Mouse (Mus musculus): Measurements from ENCODE around the gene Tgfbi. TPM values are rescaled to one million over a fixed set of nuclear protein-coding genes. Genes with fewer than 3 reads are reported as not detected.

Gene Tgfbi
- 85.8 and 93.6 TPM in 2 replicates for polyA plus RNA-seq (2014; fragmentation: Nextera tagmentation; extraction: Ambion mirVana)

DNA sequence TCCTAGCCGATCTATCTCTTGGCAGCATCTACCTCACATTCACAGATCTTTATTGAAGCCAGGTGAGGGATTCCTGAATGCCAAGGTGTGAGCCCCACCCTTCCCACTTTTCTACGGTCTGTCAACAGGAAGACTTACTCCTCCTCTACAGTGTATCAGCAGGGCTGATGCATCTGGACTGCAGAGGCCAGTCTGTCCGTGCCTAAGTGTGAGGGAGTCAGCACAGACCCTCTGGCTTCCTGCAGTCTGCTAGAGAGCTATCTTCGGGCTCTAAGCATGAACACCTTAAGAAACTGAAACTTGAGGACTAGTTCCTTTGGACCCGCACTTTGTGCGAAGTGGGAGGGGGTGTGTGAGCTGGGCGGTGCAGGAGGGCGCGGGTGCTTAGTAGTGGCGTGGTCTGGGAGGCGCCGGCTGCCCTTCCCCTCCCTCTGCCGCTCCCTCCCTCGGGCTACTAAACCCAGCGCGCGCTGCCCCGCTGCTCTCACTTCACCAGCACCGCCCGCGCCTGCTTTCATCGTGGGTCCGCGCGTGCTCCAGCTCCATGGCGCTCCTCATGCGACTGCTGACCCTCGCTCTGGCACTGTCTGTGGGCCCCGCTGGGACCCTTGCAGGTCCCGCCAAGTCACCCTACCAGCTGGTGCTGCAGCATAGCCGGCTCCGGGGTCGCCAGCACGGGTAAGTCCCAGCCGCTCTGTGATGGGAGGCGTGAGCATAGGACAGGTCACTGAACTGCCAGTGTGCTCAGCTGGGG is at the start of gene Tgfbi:
Tgfbi (plus strand) TSS at position 421 of the 754 bp plus-strand sequence.
- H3K9ac ChIP-seq (replicated peaks; ENCODE audit: low read length): peak within 1 kb of the TSS; percentile 86
- DNase-seq (ENCODE audit: low spot score) (peak; percentile 75), ATAC-seq (replicated peaks; ENCODE audit: insufficient number of reproducible peaks, low FRiP score, low TSS enrichment, low read depth) (peak; percentile 82)
- H3K4me3 ChIP-seq (ENCODE audit: low read depth, low read length): peak within 1 kb of the TSS; percentile 59
- whole genome bisulfite sequencing: 3% methylated on average over 35 of the region's 36 CpGs
- no peaks in the 10 kb centered on the region for H3K27me3 ChIP-seq (ENCODE audit: control insufficient read depth, insufficient read depth, low read length)
- peaks cover 20% of the 10 kb centered on the region for H3K4me1 ChIP-seq (ENCODE audit: control insufficient read depth, insufficient read depth, low read length)
- H3K4me2 ChIP-seq (ENCODE audit: low read depth, low read length): peak within 1 kb of the TSS; percentile 97
- no peaks in the 10 kb centered on the region for H3K9me3 ChIP-seq (replicated peaks; ENCODE audit: control insufficient read depth, low read length)
- peak within 1 kb of the TSS; percentile 35; the same call in 1 of the 2 replicates for H3K27ac ChIP-seq (replicated peaks; ENCODE audit: low read depth, low read length)
- H3K36me3 ChIP-seq (replicated peaks; ENCODE audit: control insufficient read depth, insufficient read depth, low read depth, low read length): no peaks in the 10 kb centered on the region

GRCm38 (mm10) chr13:56559841-56560370 is 49.4 kb upstream of the Tgfbi start:
- WGBS: 80% methylated on average over 6 of the region's 6 CpGs
- no peaks in the 10 kb centered on the region for H3K9me3 ChIP-seq (replicated peaks; ENCODE audit: control insufficient read depth, low read length)
- DNase-seq (ENCODE audit: low spot score): no peak
- no peaks in the 10 kb centered on the region for H3K4me1 ChIP-seq (ENCODE audit: control insufficient read depth, insufficient read depth, low read length)
- H3K27me3 ChIP-seq (ENCODE audit: control insufficient read depth, insufficient read depth, low read length): no peaks in the 10 kb centered on the region
- ATAC-seq (replicated peaks; ENCODE audit: insufficient number of reproducible peaks, low FRiP score, low TSS enrichment, low read depth): no peak
- no peak overlapping the region for H3K4me2 ChIP-seq (ENCODE audit: low read depth, low read length)
- H3K4me3 ChIP-seq (ENCODE audit: low read depth, low read length): no peak overlapping the region
- H3K9ac ChIP-seq (replicated peaks; ENCODE audit: low read length): no peak overlapping the region
- no peak overlapping the region for H3K27ac ChIP-seq (replicated peaks; ENCODE audit: low read depth, low read length)
- no peaks in the 10 kb centered on the region for H3K36me3 ChIP-seq (replicated peaks; ENCODE audit: control insufficient read depth, insufficient read depth, low read depth, low read length)

DNA sequence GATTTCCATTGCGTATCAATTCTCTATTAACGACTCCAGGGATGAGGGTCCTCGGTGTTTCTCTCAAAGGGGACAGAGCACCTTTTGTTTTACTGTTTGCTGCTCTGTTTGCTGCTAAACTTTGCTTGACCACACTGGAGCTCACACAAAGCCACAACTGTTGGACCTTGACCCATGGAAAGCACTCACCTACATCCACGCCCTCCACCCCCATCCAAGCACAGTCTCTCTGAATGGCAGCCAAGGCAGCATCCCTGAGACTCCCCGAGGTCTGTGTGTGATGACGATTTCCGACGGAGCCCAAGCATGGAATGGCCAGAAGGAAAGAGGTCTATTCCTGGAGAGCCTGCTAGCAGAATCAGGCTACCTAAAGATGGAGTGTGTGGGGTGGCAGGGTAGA is 48.2 kb upstream of the Tgfbi start:
- Histone ChIP-seq H3K4me2 (ENCODE audit: low read depth, low read length) (no peak overlapping the region), H3K27me3 (ENCODE audit: control insufficient read depth, insufficient read depth, low read length) (no peaks in the 10 kb centered on the region), H3K4me1 (ENCODE audit: control insufficient read depth, insufficient read depth, low read length) (no peaks in the 10 kb centered on the region), H3K9me3 (replicated peaks; ENCODE audit: control insufficient read depth, low read length) (no peaks in the 10 kb centered on the region), H3K9ac (replicated peaks; ENCODE audit: low read length) (no peak overlapping the region), H3K27ac (replicated peaks; ENCODE audit: low read depth, low read length) (no peak overlapping the region), H3K4me3 (ENCODE audit: low read depth, low read length) (no peak overlapping the region), H3K36me3 (replicated peaks; ENCODE audit: control insufficient read depth, insufficient read depth, low read depth, low read length) (no peaks in the 10 kb centered on the region)
- no peak for ATAC-seq (replicated peaks; ENCODE audit: insufficient number of reproducible peaks, low FRiP score, low TSS enrichment, low read depth)
- no peak for DNase-seq (ENCODE audit: low spot score)
- 59% methylated on average over 8 of the region's 8 CpGs for WGBS

DNA sequence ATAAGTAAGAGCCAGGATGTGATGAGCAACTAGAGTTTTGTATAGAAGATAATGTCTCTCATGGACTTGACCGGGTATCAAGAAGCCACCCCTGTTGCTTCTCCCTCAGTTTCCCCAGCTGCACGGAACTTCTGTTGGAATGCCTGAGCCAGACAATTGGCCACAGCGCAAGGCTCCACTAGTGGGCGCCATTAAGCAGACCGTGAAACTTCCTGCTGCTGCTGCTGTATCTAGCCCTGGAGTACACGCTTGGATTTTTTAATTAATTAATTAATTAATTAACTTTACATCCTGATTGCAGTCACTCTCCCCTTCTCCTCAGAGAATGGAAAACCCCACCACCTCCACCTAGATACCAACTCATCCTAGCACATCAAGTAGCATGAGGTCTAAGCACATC is 46.2 kb upstream of the Tgfbi start:
- Histone ChIP-seq H3K36me3 (replicated peaks; ENCODE audit: control insufficient read depth, insufficient read depth, low read depth, low read length) (no peaks in the 10 kb centered on the region), H3K27ac (replicated peaks; ENCODE audit: low read depth, low read length) (no peak overlapping the region), H3K4me1 (ENCODE audit: control insufficient read depth, insufficient read depth, low read length) (no peaks in the 10 kb centered on the region), H3K4me3 (ENCODE audit: low read depth, low read length) (no peak overlapping the region), H3K9ac (replicated peaks; ENCODE audit: low read length) (no peak overlapping the region), H3K4me2 (ENCODE audit: low read depth, low read length) (no peak overlapping the region), H3K9me3 (replicated peaks; ENCODE audit: control insufficient read depth, low read length) (no peaks in the 10 kb centered on the region), H3K27me3 (ENCODE audit: control insufficient read depth, insufficient read depth, low read length) (no peaks in the 10 kb centered on the region)
- WGBS: 39% methylated on average over 6 of the region's 6 CpGs
- ATAC-seq (replicated peaks; ENCODE audit: insufficient number of reproducible peaks, low FRiP score, low TSS enrichment, low read depth) (no peak), DNase-seq (ENCODE audit: low spot score) (peak; percentile 53)

DNA sequence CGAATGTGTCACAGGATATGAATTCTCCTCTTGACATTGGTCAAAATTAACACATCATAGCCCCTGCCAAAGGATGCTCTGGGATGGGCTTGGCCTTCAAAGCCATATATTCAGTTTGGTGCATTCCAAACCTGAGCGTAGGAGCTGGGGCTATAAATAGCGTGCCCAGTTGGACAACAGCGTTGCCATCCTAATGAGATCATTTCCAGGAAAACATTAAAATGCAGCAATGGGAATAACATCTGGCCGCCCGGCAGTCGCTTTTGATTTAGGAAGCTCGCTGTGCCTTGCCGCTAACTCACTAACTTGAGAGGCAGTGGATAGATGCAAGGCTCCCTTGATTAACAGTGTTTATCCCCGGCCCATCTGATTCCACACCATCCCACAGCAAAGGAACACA is 43.0 kb upstream of the Tgfbi start:
- DNase-seq (ENCODE audit: low spot score): peak; percentile 26

GRCm38 (mm10) chr13:56571645-56572044 is 37.7 kb upstream of the Tgfbi start:
- Histone ChIP-seq H3K4me3 (ENCODE audit: low read depth, low read length) (no peak overlapping the region), H3K4me1 (ENCODE audit: control insufficient read depth, insufficient read depth, low read length) (no peaks in the 10 kb centered on the region), H3K9me3 (replicated peaks; ENCODE audit: control insufficient read depth, low read length) (no peaks in the 10 kb centered on the region), H3K4me2 (ENCODE audit: low read depth, low read length) (no peak overlapping the region), H3K27ac (replicated peaks; ENCODE audit: low read depth, low read length) (no peak overlapping the region), H3K27me3 (ENCODE audit: control insufficient read depth, insufficient read depth, low read length) (no peaks in the 10 kb centered on the region), H3K36me3 (replicated peaks; ENCODE audit: control insufficient read depth, insufficient read depth, low read depth, low read length) (no peaks in the 10 kb centered on the region), H3K9ac (replicated peaks; ENCODE audit: low read length) (no peak overlapping the region)
- 87% methylated on average over 8 of the region's 8 CpGs for WGBS
- ATAC-seq (replicated peaks; ENCODE audit: insufficient number of reproducible peaks, low FRiP score, low TSS enrichment, low read depth) (no peak), DNase-seq (ENCODE audit: low spot score) (no peak)

More for the DNA sequence above, 43.0 kb upstream of the Tgfbi start:
- Histone ChIP-seq H3K4me3 (ENCODE audit: low read depth, low read length) (no peak overlapping the region), H3K27ac (replicated peaks; ENCODE audit: low read depth, low read length) (no peak overlapping the region), H3K27me3 (ENCODE audit: control insufficient read depth, insufficient read depth, low read length) (no peaks in the 10 kb centered on the region), H3K36me3 (replicated peaks; ENCODE audit: control insufficient read depth, insufficient read depth, low read depth, low read length) (no peaks in the 10 kb centered on the region), H3K9me3 (replicated peaks; ENCODE audit: control insufficient read depth, low read length) (no peaks in the 10 kb centered on the region), H3K4me2 (ENCODE audit: low read depth, low read length) (no peak overlapping the region), H3K9ac (replicated peaks; ENCODE audit: low read length) (no peak overlapping the region), H3K4me1 (ENCODE audit: control insufficient read depth, insufficient read depth, low read length) (no peaks in the 10 kb centered on the region)
- no peak for ATAC-seq (replicated peaks; ENCODE audit: insufficient number of reproducible peaks, low FRiP score, low TSS enrichment, low read depth)
- WGBS: 67% methylated on average over 10 of the region's 10 CpGs

GRCm38 (mm10) chr13:56575074-56575473 is 34.2 kb upstream of the Tgfbi start:
- no peaks in the 10 kb centered on the region for H3K4me1 ChIP-seq (ENCODE audit: control insufficient read depth, insufficient read depth, low read length)
- H3K9me3 ChIP-seq (replicated peaks; ENCODE audit: control insufficient read depth, low read length): no peaks in the 10 kb centered on the region
- no peaks in the 10 kb centered on the region for H3K36me3 ChIP-seq (replicated peaks; ENCODE audit: control insufficient read depth, insufficient read depth, low read depth, low read length)
- H3K27ac ChIP-seq (replicated peaks; ENCODE audit: low read depth, low read length): no peak overlapping the region
- ATAC-seq (replicated peaks; ENCODE audit: insufficient number of reproducible peaks, low FRiP score, low TSS enrichment, low read depth): no peak
- DNase-seq (ENCODE audit: low spot score): no peak
- no peak overlapping the region for H3K4me2 ChIP-seq (ENCODE audit: low read depth, low read length)
- H3K4me3 ChIP-seq (ENCODE audit: low read depth, low read length): no peak overlapping the region
- 79% methylated on average over 4 of the region's 4 CpGs for WGBS
- no peak overlapping the region for H3K9ac ChIP-seq (replicated peaks; ENCODE audit: low read length)
- H3K27me3 ChIP-seq (ENCODE audit: control insufficient read depth, insufficient read depth, low read length): no peaks in the 10 kb centered on the region

GRCm38 (mm10) chr13:56575701-56576321 is 33.5 kb upstream of the Tgfbi start:
- 0 out of 2 replicates have a peak overlapping the region, but pooled peaks have one; percentile 25 for H3K27ac ChIP-seq (replicated peaks; ENCODE audit: low read depth, low read length)
- H3K9me3 ChIP-seq (replicated peaks; ENCODE audit: control insufficient read depth, low read length): no peaks in the 10 kb centered on the region
- H3K27me3 ChIP-seq (ENCODE audit: control insufficient read depth, insufficient read depth, low read length): no peaks in the 10 kb centered on the region
- no peaks in the 10 kb centered on the region; the same call in 1 of the 2 replicates for H3K4me1 ChIP-seq (ENCODE audit: control insufficient read depth, insufficient read depth, low read length)
- no peak overlapping the region for H3K9ac ChIP-seq (replicated peaks; ENCODE audit: low read length)
- WGBS: 57% methylated on average over 12 of the region's 12 CpGs
- no peak for ATAC-seq (replicated peaks; ENCODE audit: insufficient number of reproducible peaks, low FRiP score, low TSS enrichment, low read depth)
- peak; percentile 84 for DNase-seq (ENCODE audit: low spot score)
- no peak overlapping the region for H3K4me3 ChIP-seq (ENCODE audit: low read depth, low read length)
- H3K36me3 ChIP-seq (replicated peaks; ENCODE audit: control insufficient read depth, insufficient read depth, low read depth, low read length): no peaks in the 10 kb centered on the region
- no peak overlapping the region for H3K4me2 ChIP-seq (ENCODE audit: low read depth, low read length)
